In the genomic region with DNA sequence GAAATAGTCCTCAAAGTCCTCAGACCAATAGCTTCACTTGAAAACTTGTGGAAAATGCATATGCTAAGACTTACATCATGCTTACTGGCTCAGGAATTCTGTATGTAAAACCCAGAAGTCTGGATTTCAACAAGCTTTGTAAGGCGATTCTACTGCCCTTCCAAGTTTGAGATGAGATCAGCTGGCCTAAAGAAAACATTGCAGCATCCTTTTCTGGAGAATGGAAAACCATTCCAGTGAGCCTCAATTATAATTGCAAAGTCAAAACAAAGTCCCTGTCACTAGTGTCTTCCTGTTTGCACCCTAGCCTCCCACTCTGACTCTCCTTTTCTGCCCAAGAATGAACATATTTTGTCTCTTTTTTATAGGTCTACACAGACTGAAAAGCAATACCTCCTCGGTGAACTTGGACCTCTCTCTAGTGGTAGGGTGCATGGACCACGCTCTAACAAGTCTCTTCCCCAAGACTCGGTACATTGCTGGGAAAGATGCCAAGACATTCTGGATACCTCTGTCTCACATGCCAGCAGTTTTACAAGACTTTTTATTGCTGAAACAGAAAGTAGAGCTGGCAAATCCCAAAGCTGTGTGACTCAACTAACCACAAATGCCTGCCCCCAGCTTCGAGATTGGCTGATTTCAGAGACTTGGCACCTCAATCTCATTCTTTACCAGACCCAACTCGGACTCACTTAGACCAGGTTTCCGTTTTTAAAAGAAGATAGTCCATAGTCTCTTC, we compare ENCODE assay signal across 13 mouse cellular contexts. TPM values are rescaled to one million over a fixed set of nuclear protein-coding genes. Genes with fewer than 3 reads are reported as not detected.
A peak's percentile ranks its signal among the peaks of the same experiment; 100 is the strongest.
DNase-seq lines count a peak whose midpoint lies in the region; ATAC-seq and TF ChIP-seq lines count a peak whose summit lies in the region.
"Had no signal": no experiment of that assay in that cellular context is flagged by ENCODE, and none has a peak within 500 bp of the region (broad histone marks: within the 10 kb centered on the region; RNA-seq: fewer than 3 reads in every experiment).

No protein-coding gene starts in this region.

- no peaks in the 10 kb centered on the region for H3K9me3 ChIP-seq in kidney, embryonic 15.5 days (replicated peaks)
- H3K9me3 ChIP-seq in stomach, postnatal 0 days (ENCODE audit: control insufficient read depth, low read length) = no peaks in the 10 kb centered on the region
- H3K9me3 ChIP-seq: liver, embryonic 15.5 days; megakaryocyte, embryonic 14.5 days had no signal

- H3K27me3 ChIP-seq in kidney, embryonic 15.5 days = no peaks in the 10 kb centered on the region
- no peaks in the 10 kb centered on the region for H3K27me3 ChIP-seq in stomach, postnatal 0 days (ENCODE audit: control insufficient read depth, insufficient read depth, low read length)
- H3K27me3 ChIP-seq: liver, embryonic 15.5 days had no signal

- 70% methylated on average over 7 of the region's 7 CpGs for WGBS in kidney, embryonic 15.5 days
- WGBS in stomach, postnatal 0 days = 54% methylated on average over 7 of the region's 7 CpGs

- no peak overlapping the region for H3K9ac ChIP-seq in kidney, embryonic 15.5 days
- H3K9ac ChIP-seq in stomach, postnatal 0 days (ENCODE audit: low read length) = no peak overlapping the region
- H3K9ac ChIP-seq: hindbrain, embryonic 14.5 days; liver, embryonic 15.5 days had no signal

- H3K4me1 ChIP-seq in kidney, embryonic 15.5 days = no peaks in the 10 kb centered on the region
- H3K4me1 ChIP-seq in stomach, postnatal 0 days (replicated peaks; ENCODE audit: control insufficient read depth, insufficient read depth) = no peaks in the 10 kb centered on the region
- H3K4me1 ChIP-seq: liver, embryonic 15.5 days; megakaryocyte, embryonic 14.5 days had no signal

- DNase-seq in kidney, adult 18-20 months = peak; percentile 11
- peak; percentile 13 for DNase-seq in urinary bladder, postnatal 25 days (ENCODE audit: low spot score)
- DNase-seq in urinary bladder, postnatal 4 days (ENCODE audit: low spot score in 2 of 2) = no peak
- DNase-seq in stomach, postnatal 0 days (ENCODE audit: low spot score) = no peak
- no peak for DNase-seq in spleen, postnatal 14 days (ENCODE audit: low spot score in 2 of 2)
- DNase-seq: gastrocnemius, adult 2 months had no signal

- no peak for ATAC-seq in kidney, embryonic 15.5 days (replicated peaks; ENCODE audit: low FRiP score)
- peak; percentile 69 for ATAC-seq in common myeloid progenitor, adult 5-6 weeks (replicated peaks; ENCODE audit: low read depth, poor library complexity, severe bottlenecking)
- ATAC-seq in stomach, postnatal 0 days (ENCODE audit: low FRiP score, low TSS enrichment) = no peak

- no peak overlapping the region for H3K27ac ChIP-seq in kidney, embryonic 15.5 days
- no peak overlapping the region for H3K27ac ChIP-seq in stomach, postnatal 0 days (replicated peaks)
- H3K27ac ChIP-seq: gastrocnemius, adult 2 months; hindbrain, embryonic 14.5 days; left cerebral cortex, adult 2 months; liver, embryonic 15.5 days had no signal

- H3K4me3 ChIP-seq in kidney, embryonic 15.5 days (replicated peaks) = no peak overlapping the region
- no peak overlapping the region for H3K4me3 ChIP-seq in stomach, postnatal 0 days (ENCODE audit: low read depth, low read length)
- H3K4me3 ChIP-seq: gastrocnemius, adult 2 months; left cerebral cortex, adult 2 months; liver, embryonic 15.5 days had no signal

- TF ChIP-seq EP300 in stomach, postnatal 0 days (optimal IDR thresholded peaks at IDR 0.05) = no peak

- H3K4me2 ChIP-seq in kidney, embryonic 15.5 days = no peak overlapping the region
- no peak overlapping the region for H3K4me2 ChIP-seq in stomach, postnatal 0 days (replicated peaks; ENCODE audit: low read depth)
- H3K4me2 ChIP-seq: hindbrain, embryonic 14.5 days; liver, embryonic 15.5 days had no signal

- H3K36me3 ChIP-seq in kidney, embryonic 15.5 days = no peaks in the 10 kb centered on the region
- H3K36me3 ChIP-seq in stomach, postnatal 0 days (ENCODE audit: control insufficient read depth, insufficient read depth, low read length) = no peaks in the 10 kb centered on the region
- H3K36me3 ChIP-seq: liver, embryonic 15.5 days had no signal

- no peak for TF ChIP-seq CTCF in stomach, postnatal 0 days (IDR thresholded peaks at IDR 0.05; ENCODE audit: low read depth)

RNA-seq across cellular contexts. Expression of a gene that starts 20.8 kb away (rescaled TPM):
- not detected in 2 replicates for polyA plus RNA-seq in kidney, embryonic 15.5 days (2015; fragmentation: Nextera tagmentation; extraction: Ambion mirVana)
- 0.09 and 1.1 TPM in 2 replicates for total RNA-seq in common myeloid progenitor, adult 5-6 weeks (2017)
- polyA plus RNA-seq in stomach, postnatal 0 days (2015; fragmentation: Nextera tagmentation; extraction: Ambion mirVana) = 5.1 and 5.8 TPM in 2 replicates
- total RNA-seq: gastrocnemius, adult 2 months had no signal
- polyA plus RNA-seq: heart, embryonic 14.5 days; hindbrain, embryonic 14.5 days had no signal

RNA-seq across cellular contexts. Expression of a gene that starts 58.6 kb away (rescaled TPM):
- 0.14 TPM in 1 of 2 replicates, not detected in the other for polyA plus RNA-seq in kidney, embryonic 15.5 days (2015; fragmentation: Nextera tagmentation; extraction: Ambion mirVana)
- total RNA-seq in common myeloid progenitor, adult 5-6 weeks (2017) = not detected in 2 replicates
- 0.96 and 1.4 TPM in 2 replicates for polyA plus RNA-seq in stomach, postnatal 0 days (2015; fragmentation: Nextera tagmentation; extraction: Ambion mirVana)
- total RNA-seq: gastrocnemius, adult 2 months; left cerebral cortex, adult 2 months had no signal
- polyA plus RNA-seq: heart, embryonic 14.5 days had no signal

Comparison
In these comparisons a context has a peak if more than half of its experiments do, and no peak if none do; other contexts are left out.
1. DNase-seq: peak in kidney, adult 18-20 months (single experiment) and urinary bladder, postnatal 25 days (single experiment); none in urinary bladder, postnatal 4 days (0 of 2), stomach, postnatal 0 days (single experiment) and spleen, postnatal 14 days (0 of 2).